Mouse (Mus musculus) thymus, postnatal 36 days (tissue): Measurements from ENCODE around the gene Zfp36l2.
"Not testable (repeated sequence)": the region's sequence is repeated elsewhere in the genome, so short reads cannot be mapped to it uniquely, and the experiment has no call there.

Experiments used
- DNase-seq, 2 experiments: peaks; one replicate each; pipeline ENCODE4 v3.0.0; 2022; ENCODE audit warnings: mixed read lengths in 2 of 2

The Zfp36l2 gene

DNA sequence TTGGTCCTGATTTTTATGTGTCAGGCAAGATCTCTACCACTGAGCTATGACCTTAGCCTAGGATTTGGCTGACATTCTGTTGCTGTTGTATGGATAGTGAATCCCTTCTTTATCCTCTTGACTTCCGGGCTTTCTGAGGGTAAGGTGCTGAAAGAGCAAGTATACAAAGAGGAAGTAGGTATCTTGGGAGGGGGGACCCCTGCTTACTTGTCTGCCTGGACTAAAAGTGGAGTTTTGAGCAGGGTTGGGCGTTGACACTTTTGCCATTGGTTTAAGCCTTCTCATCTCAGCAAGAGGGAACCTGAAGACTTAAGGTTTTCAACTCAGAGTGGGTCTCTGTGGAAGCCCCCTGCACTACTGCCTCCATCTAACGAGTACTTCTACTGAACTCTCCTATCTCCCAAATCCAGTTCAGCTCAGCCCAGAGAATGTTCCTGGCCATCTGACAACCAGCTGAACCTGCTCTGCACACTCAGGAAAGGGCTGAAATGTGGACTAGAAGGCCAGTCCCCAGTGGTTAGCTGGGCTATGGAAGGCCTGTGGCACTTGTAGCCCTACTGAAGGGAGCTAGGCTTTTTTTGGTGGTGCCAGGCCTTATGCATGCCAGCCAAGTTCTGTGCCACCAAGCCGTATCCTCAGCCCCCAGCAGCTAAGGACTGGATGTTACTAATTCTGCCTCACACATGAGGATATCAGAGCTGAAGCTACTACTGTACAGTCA lies 6.7 kb upstream of the Zfp36l2 start:
- no peak for DNase-seq

DNA sequence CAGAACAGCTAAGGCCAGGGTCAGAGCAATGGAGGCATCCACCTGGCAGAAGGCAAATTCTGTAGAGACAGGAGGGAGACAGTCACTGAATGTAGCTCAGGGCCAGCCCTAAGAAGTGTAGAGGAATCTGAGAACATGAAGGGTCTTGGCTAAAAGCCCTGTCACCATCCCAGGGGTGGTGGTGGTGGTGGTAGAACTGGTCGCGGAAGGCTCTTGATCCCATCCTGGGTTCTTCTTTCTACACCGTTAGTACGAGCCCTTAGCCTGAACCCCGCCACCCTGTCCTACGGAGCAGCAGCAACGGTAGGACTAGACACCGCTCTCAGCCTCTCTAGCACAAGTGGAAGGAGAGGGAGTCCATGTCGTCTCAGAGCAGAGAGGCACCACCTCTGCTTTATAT lies 5.7 kb upstream of the Zfp36l2 start:
- DNase-seq = no peak

DNA sequence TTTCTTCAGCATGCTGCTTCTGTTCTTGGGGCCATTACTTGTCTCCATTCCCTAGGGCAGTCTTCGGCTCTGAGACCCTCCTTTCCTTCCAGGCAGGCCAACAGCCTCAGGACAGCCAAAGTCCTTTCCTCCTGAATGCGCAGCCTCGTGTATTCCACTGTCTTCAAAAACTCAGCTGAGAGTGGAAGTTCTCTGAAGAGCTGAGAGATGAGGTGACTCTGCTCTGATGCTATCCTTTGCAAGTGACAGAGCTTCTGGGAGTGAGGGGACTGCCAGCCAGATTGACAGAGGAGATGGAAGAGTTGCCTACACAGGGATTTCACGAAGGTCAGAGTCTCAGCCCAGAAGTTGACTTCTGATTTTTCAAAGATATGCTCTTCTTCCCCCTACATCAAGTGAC lies 4.2 kb upstream of the Zfp36l2 start:
- DNase-seq = no peak

DNA sequence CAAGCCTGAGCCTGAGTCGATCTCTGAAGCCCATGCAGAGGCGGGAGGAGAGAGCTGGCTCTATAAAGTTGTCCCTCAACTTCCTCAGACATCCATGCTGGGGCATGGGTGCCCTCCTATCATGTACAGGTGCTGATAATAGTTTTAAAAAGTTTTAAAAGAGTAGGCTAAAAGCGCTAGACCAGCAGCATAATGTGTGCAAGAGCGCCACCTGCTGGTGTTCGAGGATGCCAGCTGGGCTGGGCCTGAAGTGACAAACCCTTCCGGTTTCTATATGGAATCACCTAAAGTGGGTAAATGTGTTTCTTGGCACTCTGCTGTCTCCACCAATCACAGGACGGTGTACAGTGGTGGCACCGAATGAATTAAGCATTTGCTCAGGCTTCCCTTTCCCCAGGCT lies 3.1 kb upstream of the Zfp36l2 start:
- peak; percentile 87 to 90 for DNase-seq

DNA sequence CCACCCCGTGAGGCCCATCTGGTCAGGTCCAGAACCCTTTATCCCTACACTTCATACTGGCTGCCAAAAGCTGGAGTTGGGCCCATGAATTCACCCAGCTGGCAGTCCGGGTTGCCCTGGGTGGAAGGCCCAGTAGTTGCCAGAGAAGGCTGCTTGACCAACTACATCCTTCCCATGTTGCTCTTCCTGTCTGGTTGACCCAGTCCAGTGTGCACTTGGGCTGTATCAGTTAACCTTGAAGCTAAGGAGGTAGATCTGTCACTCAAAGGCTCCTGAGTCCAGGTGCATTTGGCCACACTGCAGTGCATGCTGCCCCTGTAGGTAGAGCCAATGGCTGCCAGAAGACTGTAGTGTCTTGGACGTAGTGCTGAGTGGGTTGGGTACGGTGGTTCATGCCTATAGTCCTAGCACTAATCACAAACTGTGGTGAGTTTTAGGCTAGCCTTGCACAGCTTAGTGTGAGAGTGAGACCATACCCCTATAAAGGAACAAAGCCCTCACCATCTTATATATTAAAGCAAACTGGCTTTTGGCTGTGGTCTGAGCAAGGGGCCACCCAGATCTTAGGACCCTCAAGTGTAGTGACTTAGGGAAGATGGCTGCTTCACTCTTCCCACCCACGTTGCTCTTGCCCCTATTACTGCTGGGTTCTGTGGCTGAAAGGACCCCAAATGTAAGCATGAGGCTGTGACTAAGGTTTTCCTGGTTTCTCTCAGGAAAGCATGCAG lies 1.5 kb upstream of the Zfp36l2 start:
- DNase-seq = peak in 1 of 2 experiments; percentile 37

DNA sequence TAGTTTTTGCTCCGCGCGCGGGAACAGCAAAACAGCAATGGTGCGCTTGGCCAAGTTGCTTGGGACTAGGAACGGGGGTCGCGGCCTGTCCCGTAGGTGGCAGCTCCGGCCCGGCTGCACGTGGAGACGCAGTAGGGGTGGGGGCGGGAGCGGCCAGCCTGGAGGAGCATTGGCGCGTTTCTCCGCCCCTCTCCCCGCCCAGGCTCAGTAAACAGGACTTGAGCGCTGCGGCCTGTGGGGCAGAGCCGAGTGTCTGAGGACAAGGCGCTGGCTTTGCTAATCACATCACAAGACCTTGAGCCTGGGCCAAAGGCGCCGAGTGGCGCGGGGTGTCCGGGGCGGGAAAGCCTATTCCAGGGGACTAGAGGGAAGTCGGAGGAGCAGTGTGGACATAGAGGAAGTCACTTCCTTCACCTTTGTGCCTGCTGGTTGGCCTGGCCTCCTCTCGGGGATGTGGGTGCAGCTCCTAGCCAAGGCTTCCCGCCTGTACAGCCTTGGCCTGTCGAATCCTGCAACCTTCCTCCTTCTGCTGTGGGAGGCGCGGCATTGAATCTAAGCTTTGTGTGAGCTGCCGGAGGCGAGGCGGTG lies 721 bp upstream of the Zfp36l2 start:
- peak; percentile 78 to 84 for DNase-seq

DNA sequence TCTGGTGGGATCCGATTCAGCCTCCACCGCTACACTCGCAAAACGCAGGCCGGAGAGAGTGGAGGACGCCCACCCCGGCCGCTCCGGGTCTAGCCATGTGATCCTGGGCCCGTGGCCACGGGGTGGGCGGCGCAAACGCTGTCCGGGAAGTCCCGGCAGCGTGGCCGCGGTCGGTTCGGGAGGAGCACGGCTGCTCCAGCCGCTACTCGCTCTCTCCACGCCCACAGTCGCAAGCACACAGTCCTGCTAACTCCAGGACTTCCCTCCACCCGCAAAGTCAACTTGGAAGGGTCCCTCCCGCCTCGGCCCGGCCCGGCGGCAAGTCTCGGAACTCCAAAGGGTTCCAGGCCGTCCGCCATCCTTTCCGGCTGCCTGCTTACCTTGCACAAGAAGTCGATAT lies 483 bp downstream of the Zfp36l2 start:
- DNase-seq = not testable (repeated sequence)

DNA sequence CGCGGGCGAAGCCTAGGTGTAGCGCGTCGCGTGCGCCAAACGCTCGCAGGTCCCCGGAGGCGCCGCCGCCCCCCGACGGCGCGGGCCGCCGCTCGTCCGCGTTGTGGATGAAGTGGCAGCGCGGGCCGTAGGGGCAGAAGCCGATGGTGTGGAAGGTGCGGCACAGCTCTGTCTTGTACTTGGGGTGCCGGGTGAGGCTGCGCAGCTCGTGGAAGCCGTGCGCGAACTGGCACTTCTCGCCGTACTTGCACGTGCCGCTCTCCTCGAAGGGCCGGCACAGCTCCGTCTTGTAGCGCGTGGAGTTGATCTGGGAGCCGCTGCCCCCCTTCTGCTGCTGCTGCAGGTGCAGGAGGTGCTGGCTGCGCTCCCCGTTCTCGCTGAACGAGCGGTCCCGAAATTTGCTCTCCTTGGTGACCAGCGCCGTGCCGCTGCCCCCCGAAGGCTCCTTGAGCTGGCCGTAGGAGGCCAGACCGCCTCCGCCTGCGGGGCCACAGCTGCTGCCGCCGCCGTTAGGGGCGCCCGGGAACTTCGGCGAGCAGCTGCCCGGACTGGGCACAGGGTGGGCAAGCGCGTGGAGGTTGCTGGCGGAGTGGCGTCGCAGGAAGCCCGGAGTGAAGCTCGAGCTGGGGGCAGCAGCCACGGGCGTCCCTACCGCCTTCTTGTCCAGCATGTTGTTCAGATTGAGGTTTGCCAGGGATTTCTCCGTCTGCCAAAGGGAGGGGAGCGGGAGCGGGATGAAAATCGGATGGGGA lies 1.1 kb downstream of the Zfp36l2 start:
- DNase-seq = peak; percentile 76 to 81

DNA sequence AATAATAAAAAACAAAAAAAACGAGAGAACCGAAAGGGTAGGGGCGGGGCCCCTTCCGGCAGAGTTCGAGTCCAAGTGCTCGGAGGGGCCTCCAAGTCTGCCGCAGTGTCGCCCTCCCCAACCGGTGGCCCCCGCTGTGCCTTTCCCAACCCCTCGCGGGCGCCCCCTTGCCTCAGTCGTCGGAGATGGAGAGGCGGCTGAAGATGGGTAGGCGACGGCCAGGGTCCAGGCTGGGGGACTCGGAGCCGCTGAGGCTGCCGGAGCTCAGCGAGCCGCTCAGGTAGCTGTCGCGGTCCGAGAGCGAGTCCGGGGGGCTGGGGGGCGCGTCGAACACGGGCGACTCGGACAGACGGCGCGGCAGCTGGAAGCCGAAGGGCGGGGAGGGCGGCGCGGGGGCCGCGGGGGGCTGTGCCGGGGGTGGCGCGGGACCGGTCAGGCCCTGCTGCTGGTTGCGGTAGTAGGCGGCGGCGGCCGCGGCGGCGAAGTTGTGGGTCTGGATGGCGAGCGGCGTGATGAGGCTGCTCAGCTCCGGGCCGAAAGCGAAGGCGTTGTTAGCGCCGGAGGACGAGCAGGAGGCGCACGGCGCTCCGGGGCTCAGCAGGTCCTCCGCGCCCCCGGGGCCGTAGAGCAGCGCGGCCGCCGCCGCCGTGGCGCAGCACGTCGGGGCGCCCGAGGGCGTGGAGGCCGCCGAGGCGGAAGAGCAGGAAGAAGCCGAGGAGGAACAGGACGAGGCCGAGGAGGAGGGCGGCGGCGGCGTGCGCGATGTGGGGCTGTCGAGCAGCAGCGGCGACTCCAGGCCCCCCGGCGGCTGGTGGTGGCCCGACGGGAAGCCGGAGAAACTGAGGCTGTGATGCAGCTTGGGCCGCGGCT lies 1.9 kb downstream of the Zfp36l2 start:
- peak; percentile 94 for DNase-seq

DNA sequence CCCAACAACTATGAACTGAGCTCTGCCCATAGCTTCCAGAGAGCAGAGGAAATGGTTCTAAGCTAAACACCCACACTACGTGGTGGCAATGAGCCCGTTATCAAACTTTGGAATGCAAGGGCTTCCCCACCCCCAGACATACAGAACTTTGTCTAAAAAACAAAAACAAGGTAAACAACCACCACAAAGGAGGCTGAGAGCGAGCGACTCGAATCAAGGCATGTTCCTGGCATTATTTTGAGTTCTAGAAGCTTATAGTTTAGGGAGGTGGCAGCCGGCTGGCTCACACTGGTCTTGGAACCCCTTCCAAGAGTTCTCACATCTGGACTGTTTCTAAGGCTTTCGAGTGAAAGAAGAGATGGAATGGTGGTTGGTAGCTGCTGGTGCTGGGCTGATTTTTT lies 2.7 kb downstream of the Zfp36l2 start:
- DNase-seq = peak; percentile 44 to 57

DNA sequence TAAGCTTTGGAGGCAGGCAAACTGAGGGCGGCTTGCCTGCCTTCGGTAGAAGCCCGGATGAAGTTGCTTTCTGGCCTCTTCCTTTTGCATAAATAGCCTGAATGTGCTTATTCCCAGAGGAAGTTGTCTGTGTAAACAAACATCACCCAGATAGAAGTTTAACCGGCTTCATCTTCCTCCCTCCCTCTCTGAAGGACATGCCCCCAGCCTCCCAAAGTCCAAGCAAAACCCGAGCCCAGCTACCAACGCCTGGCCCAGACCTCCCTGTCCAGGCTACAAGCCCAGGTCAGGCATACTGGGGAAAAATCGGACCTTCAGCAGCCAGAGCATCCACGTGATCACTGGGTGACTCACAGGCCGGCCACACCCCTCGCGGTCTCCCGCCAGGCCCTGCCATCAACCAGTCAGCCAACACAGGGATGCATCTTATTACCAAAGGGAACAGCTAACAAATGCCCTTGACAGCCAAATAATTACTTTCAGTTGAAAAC lies 4.4 kb downstream of the Zfp36l2 start:
- peak; percentile 74 for DNase-seq

DNA sequence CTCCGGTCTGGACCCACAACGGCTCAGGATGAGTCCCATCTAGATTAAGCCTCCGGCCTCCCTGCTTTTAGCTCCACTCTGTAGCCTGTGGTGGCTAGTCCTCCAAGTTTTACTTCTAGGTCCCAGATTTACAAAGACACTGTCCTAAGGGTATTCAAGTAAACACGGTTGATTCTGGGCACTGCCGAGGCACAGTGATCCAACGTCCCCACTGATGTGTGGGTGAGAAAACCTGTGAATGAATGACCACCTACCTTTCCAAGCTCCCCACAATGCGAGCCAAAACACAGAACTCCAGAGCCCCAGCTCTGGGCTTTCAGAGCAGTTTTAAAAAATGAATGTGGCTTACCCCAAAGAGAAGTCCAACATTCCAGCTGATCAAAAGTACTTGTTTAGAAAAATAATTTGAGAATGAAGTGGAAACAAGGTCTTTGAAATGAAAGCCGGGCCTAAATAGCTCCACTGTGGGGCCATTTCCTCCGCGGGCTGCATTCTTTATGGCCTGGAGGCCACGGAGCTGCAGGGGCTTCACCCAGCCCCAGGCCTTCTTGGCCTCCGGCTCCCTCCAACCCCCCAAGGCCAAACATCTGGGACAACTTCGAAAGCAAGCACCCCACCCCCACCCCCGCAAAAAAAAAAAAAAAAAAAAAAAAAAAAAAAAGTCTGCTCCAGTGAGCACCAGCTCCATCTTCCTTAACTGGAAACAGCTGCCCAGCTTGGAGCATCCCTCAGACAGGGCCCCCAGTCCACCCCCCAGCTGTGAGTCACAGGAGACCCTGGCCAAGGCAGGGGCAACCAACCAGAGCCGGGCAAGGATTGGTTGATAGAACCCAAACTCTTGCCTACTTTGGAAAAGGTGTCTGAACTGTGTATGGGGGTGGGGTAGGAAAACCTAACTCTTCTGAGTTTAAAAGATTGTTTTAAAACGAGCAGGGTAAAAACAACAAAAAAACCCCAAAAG lies 5.2 kb downstream of the Zfp36l2 start:
- peak; percentile 63 to 70 for DNase-seq

DNA sequence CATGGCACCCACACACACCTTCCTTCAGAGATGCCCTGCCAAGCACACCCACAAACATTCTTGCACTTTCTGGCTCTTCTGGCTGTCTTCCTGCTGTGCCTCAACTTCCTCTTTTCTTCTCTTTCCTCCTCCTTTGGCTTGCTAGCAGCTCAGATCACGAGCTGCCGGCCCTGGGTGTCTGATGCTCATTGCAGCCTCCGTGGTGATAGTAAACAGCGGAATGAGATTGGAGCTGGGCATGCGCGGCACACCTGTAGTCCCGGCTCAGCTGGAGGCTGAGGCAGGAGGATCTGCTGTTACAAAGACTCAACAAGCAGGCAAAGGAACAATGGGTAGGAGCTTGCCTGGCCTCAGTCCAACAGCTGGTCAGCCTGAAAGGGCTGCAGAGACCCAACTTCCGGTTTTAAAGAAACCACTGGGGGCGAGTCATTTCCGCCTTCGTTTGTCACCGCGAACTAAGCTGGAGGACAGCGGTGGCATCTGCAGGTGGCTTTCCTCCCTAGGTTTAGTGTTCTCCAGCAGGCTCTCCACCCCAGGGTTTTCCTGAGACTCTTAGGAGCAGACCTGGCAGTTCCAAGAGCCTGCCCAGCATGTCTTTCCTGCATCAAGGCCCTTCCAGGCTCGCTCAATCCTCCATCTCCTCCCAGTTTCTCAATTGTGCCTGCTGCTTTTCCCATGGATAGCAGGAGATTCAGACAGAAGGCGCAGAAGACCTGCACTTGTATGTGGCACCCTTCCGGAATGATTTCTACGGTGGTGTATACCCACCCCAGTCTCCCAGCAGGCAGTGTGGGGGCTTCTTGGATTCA lies 6.0 kb downstream of the Zfp36l2 start:
- peak; percentile 78 to 82 for DNase-seq

DNA sequence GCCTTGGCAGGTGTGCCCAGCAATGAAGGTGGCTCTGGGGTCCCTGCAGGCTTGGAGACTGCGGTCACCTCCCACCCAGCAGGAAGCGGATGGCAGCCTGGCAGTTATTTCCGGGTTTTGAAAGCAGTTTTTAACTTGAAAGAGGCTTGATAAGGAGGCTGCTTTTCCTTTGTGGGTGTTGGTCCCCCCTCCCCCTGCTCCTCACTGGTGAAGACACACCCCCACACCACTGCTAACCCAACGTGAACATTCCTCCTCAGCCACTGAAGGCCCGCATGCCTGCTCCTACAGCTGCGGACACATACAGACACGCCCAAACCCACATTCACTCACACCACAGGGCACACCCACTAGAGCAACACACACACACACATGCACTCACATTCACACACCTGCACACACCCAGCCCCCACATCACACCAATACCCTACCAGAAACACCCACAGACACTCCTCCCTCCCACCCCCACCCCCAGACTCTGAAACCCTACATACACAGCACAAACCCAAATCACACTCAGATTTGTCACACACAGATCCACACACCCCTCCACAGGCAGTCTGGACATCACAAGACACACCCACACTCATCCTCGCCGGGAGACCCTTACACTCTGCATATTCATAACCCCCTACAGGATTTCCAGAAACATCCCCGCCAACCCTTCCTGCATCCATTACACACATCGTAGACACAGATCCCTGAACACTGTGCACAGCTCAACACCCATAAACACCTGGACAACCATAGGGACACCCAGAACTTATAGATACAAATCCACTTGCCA lies 6.8 kb downstream of the Zfp36l2 start:
- DNase-seq = peak; percentile 91 to 94

DNA sequence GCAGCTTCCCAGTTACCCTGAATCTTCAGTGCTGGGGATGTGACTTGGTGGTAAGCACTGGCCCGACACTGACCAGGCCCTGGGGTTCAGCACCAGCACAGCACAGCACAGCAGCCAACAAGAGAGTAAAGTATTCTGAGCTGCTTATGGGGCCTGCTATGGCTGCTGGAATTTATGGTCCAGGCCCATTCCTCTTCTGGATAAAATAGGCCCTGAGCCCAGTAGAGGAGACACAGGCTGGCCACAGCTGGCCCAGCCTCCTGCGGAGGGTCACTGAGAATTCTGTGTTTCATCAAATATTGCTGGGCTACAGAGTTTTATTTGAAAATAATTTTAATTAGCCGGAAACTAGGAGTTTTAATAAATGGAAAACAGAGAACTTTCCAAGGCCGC lies 7.8 kb downstream of the Zfp36l2 start:
- peak in 1 of 2 experiments; percentile 40 for DNase-seq

DNA sequence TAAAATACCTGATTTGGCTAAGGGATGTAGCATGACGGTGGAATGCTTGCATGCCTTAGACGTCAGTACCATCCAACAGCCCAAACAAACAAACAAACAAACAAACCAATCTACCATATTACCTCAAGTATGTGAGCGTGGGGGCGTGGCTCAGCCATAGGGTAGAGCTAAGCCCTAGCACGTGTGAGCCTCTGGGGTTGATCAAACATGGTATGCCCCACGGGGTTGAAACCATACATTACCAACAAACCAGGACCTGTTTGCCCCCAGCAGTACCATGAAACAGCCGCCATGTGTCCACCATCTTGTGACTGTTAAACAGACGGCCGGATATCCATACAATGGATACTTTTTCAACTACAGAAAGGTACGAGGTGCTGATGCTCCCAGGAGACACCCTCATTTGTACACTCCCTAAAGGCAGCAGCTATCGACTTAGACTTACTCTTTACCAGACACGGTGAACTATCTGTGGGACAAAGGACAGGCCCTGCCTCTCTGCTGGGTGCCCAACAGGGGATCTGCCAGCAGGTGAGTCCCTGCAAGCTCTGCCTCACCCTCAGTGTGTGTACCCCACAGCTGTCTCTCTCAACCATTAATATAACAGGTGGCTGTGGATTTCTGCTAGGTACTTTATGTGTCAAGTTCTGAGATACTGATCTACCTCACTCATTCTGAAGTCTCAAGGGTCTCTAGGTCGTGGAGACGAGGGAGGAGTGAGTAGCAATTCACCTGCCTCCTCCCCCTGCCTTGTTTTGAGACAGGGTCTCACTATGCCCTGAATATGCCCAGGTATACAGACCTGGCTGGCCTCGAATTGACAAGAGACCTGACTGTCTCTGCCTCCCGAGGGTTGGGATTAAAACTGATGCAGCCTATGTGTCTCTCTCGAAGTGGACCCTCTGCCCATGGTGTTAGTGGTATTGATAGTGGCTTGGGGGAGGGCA lies 8.4 kb downstream of the Zfp36l2 start:
- DNase-seq = peak in 1 of 2 experiments; percentile 61

DNA sequence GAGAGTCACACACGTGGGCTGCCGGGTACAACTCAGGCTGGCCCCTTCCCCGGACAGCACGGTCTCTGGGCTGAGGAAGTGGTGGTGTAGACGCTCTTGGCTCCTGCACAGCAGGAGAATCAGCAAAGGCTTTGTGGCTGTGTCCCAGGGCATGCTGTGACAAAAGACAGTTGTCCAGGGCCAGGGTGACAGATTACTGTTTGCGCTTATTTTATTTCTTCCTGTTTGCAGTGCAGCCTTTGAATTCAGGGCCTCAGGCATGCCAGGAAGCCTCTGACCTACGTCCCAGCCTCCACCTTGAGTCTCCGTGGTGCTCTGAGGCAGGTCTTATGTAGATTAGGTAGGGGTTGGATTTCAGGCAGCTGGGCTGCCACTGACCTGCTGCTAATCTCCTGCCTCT lies 10.3 kb downstream of the Zfp36l2 start:
- peak in 1 of 2 experiments; percentile 40 for DNase-seq

DNA sequence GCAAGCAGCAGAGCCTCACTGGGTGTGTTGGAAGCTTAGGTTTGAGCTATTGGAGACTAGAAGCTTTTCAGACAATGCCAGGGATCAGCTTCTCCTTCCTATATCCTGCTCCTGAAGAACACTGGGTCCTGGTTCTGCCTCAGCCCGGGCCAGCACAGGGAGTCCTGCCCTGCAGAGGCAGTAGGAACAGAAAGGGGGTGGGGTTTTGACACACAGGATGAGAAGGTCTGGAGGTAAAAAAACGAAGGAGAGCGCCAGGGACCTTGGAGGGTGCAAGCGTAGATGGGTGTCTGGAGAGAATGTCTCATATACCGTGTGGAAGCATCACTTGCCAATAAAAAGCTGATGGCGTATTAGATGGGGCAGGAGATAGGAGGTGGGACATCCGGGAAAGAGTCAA lies 11.3 kb downstream of the Zfp36l2 start:
- peak in 1 of 2 experiments; percentile 2 for DNase-seq
